Mouse (Mus musculus) small intestine, adult 2 months (tissue): Measurements from ENCODE around the gene Pde3a.

Experiments
- CTCF ChIP-seq: fragments of 200-500 bp; IDR thresholded peaks from 2 replicates; pipeline ENCODE4 v1.5.1; 2012; ENCODE audit warnings: low read depth, mild to moderate bottlenecking, control low read depth, inconsistent platforms, low read length, moderate library complexity, mixed read lengths; ENCODE audit not compliant: insufficient replicate concordance, insufficient read length; ENCODE audit errors: extremely low read depth
- POLR2A ChIP-seq: fragments of 200-500 bp; IDR thresholded peaks from 2 replicates; pipeline ENCODE4 v1.6.1; 2012; ENCODE audit warnings: low read depth, mild to moderate bottlenecking, control low read depth, inconsistent platforms, low read length, moderate library complexity

- TF ChIP-seq CTCF: no peak
- no peak for TF ChIP-seq POLR2A
Measured at GRCm38 (mm10) chr6:141341385-141341784, 92.3 kb downstream of the Pde3a start.
